Mouse (Mus musculus) embryonic fibroblast, embryonic 13.5 days (primary cell): ENCODE results near the gene Uhrf1. TPM values are rescaled to one million over a fixed set of nuclear protein-coding genes. Genes with fewer than 3 reads are reported as not detected.

Source experiments
- H3K27ac ChIP-seq: 2 replicates; pipeline ENCODE4 v1.5.1; 2012; ENCODE audit warnings: low read length, control low read depth, inconsistent platforms; ENCODE audit not compliant: insufficient read depth
- H3K4me1 ChIP-seq: 2 replicates; pipeline ENCODE4 v1.6.1; 2011; ENCODE audit warnings: low read length; ENCODE audit not compliant: control insufficient read depth, insufficient read depth
- H3K4me3 ChIP-seq: 2 replicates; pipeline ENCODE4 v1.5.1; 2011; ENCODE audit warnings: mild to moderate bottlenecking, control low read depth, low read length; ENCODE audit not compliant: insufficient read depth
- CTCF ChIP-seq: IDR thresholded peaks from 2 replicates; pipeline ENCODE4 v1.5.1; 2011; ENCODE audit warnings: mild to moderate bottlenecking, control low read depth, low read length, moderate library complexity, borderline replicate concordance; ENCODE audit not compliant: insufficient read depth
- POLR2A ChIP-seq: IDR thresholded peaks from 2 replicates; pipeline ENCODE4 v1.6.1; 2011; ENCODE audit warnings: low read depth, mild to moderate bottlenecking, control low read depth, low read length, moderate library complexity
- polyA plus RNA-seq: library from polyadenylated mRNA; stranded (reverse); fragments of >200 nt; gene quantifications from 2 replicates; pipeline ENCODE4 v1.2.4, GENCODE M21; 2011; ENCODE audit warnings: low read depth; ENCODE audit not compliant: missing spikeins, insufficient read length

Uhrf1 gene
- polyA plus RNA-seq, 1 experiment, result 50.2 TPM

DNA sequence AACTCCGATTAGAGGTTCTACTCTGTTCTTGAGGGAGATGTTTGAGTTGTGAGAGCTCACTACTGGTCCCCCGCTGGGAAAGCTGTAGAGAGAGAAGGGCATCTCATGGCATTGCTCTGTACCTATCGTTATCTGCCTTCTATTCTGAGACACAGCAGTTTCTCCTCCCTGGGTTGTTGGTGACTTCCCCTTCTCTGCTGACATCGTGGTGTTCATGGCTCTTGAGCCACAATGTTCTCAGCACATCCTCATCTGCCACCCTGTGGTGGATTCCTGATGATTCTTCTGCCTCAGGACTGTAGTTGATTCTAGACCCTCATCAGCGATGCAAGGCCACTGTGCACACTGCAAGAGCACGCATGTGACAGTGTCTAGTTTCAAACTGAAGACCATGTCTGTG lies 34.7 kb downstream of the Uhrf1 start:
- H3K4me1 ChIP-seq, result 0 out of 2 replicates have a peak, but pooled peaks cover 3% of the 10 kb centered on the region
- no peak for TF ChIP-seq CTCF
- TF ChIP-seq POLR2A, result no peak
- no peak overlapping the region for H3K27ac ChIP-seq
- H3K4me3 ChIP-seq, result no peak overlapping the region

DNA sequence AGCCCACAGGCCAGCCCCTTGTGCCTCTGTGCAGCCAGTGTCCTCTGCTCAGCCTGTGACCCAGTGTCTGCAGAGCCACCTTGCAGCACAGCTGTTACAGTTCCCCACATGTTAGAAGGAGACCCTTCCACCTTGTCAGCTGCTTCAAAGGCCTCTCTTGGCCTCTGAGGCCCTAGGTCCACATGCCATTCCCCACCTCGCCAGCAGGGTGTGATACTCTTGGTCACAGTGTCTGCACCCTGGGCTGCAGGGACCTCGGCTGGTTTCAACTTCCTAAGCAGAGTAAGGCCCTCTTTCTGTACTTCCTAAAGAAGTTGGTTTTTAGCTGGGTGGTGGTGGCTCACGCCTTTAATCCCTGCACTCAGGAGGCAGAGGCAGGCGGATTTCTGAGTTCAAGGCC lies 35.8 kb downstream of the Uhrf1 start:
- no peak overlapping the region for H3K27ac ChIP-seq
- no peak; the same call in 1 of the 2 replicates for TF ChIP-seq CTCF
- TF ChIP-seq POLR2A, result no peak
- 0 out of 2 replicates have a peak, but pooled peaks cover 3% of the 10 kb centered on the region for H3K4me1 ChIP-seq
- H3K4me3 ChIP-seq, result no peak overlapping the region

DNA sequence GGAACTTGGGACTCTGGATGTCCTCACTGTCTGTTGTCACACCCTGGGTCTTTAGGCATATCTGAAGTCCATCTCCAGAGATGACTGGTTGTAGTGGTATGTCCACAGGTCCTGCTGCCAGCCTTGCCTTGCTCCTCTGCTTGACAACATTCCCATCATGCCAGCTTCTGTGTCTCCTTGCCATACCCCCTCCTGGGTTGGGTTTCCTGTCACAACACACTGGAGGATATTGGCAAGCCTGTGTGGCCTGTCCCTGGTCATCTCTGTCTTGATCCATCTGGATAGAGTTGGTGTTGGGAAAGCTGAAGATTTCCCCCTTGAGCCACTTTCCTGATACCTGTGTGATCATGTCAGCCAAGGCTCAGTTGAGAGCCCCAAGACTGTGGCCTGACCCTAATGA lies 37.6 kb downstream of the Uhrf1 start:
- TF ChIP-seq POLR2A (no peak), CTCF (no peak)
- Histone ChIP-seq H3K4me1 (no peaks in the 10 kb centered on the region), H3K4me3 (no peak overlapping the region)

DNA sequence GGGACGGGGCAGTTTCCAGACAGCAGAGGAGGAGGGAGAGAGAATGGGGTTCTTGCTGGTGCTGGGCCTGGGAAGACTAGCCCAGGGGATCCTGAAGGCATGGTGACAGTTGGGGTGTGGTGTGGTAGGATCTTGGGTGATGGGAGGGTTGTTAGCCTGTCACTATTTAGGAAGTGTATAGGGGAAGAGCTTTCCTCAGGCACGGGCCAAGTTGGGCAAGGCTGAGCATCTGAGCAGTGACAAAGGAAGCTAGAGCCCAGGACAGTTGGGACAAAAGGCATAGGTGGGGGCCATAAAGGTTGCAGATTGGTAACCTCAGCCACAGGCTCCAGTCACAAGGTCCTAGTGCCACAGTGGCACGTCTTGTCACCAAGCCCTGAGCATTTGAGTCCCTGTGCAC lies 40.3 kb downstream of the Uhrf1 start:
- no peaks in the 10 kb centered on the region for H3K4me1 ChIP-seq
- H3K27ac ChIP-seq, result no peak overlapping the region
- TF ChIP-seq CTCF, result no peak
- no peak overlapping the region for H3K4me3 ChIP-seq

More for the DNA sequence above, 37.6 kb downstream of the Uhrf1 start:
- H3K27ac ChIP-seq, result no peak overlapping the region

GRCm38 (mm10) chr17:56345364-56345763 lies 42.2 kb downstream of the Uhrf1 start:
- Histone ChIP-seq H3K27ac (no peak overlapping the region), H3K4me3 (no peak overlapping the region), H3K4me1 (no peaks in the 10 kb centered on the region)
- TF ChIP-seq CTCF (no peak), POLR2A (no peak)

DNA sequence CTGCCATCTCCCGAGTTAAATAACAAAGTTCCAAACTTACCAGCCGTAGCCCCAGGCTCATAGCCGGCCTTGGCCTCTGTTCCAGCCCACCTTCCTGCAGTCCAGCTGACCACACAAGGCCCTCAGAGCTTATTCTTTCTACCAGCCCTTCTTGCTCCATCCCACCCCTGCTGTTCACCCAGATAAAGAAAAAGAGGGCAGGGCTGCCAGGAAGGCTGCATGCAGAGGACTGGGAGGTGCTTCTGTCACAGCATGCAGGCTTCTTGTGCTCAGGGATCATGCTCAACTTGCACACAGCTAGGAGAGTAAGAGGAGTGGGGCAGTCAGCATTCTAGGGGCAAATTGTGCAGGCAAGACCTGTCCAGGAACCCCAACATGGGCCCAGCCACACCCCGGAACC lies 45.0 kb downstream of the Uhrf1 start:
- TF ChIP-seq POLR2A (no peak), CTCF (no peak)
- Histone ChIP-seq H3K4me1 (no peaks in the 10 kb centered on the region), H3K4me3 (no peak overlapping the region), H3K27ac (no peak overlapping the region)

DNA sequence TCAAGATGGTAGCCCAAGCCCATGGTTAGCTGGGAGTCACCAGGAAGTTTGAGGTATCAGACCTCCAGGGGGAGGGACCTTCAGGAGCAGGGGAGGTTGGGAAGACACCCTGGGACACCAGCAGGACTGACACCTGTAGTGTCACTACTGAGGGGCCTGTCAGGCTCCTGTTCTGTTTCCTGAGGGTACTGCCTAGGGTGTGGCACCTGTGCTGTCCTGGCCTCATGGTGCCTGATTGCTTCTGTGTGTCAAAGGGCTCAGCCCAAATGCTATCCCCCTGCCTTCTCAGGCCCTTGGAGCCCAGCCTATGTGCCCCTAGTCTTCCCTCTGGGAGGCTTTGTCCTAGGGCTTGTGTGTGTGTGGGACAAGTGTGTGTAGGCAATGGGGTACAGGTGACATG lies 45.5 kb downstream of the Uhrf1 start:
- H3K4me3 ChIP-seq, result no peak overlapping the region
- no peaks in the 10 kb centered on the region for H3K4me1 ChIP-seq
- no peak for TF ChIP-seq CTCF
- TF ChIP-seq POLR2A, result no peak
- no peak overlapping the region for H3K27ac ChIP-seq

DNA sequence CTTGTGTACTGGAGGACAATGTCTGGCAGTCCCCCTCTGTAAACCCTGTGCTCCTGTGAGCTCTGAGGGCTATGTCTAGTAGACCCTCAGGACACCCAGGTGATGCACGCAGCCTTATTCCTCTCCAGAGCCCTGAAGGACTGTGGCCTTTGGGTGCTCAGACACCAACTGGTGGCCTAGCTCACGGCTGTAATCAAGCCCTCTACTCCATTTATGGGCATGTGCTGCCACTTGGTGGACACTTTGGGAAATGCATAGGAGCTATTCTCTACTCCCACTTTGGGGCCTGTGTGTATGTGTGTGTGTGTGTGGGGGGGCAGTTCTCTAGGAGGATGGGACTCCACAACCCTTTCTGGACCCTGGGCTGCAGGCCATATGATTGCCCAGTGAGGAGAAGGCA lies 47.6 kb downstream of the Uhrf1 start:
- Histone ChIP-seq H3K4me3 (no peak overlapping the region), H3K27ac (no peak overlapping the region), H3K4me1 (no peaks in the 10 kb centered on the region)
- TF ChIP-seq CTCF (peak; percentile 53; the same call in 1 of the 2 replicates), POLR2A (no peak)

DNA sequence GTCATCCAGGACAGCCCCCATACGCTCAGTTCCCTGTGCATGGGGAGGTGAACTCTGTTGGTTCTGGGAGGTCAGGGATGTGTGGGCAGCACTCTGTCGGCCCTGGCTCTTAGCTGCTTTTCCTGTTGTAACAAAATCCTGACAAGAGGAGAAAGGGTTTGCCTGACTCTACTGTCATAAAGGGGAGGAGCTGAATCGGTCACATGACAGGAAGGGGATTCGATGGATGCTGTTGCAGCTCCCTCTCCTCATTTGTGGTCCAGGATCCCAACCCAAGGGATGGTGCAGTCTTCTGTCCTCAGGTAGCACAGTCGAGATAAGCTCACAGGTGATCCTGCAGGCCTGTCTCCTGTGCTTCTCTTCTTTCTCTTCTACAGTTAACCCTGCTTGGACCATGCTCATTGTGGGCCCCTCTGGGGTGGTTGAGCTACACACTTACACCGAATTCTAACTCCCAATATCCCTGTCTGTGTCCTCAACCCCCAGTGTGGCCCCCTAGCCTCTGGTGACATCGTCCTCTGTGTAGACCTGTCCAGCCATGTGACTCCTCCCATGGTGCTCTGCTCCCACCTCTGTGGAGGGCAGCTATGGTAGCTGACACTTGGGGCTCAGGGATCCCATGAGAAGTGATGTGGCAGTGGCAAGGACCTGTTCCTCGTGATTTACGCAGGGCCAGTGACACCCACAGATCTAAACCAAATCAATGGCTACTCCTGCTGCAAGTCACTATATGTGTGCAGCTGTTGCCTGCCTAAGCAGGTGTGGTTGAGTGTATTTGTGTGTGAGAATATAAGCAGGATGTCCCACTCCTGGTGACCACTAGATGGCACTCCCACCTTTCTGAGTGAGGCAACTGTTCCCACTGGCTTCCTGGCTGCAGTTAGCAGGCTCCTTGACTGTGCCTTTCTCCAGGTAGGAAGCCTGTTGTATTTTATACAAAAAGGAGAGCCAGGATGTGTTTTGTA lies 54.1 kb downstream of the Uhrf1 start:
- no peaks in the 10 kb centered on the region for H3K4me1 ChIP-seq
- peak; percentile 97 for TF ChIP-seq CTCF
- TF ChIP-seq POLR2A, result no peak
- H3K27ac ChIP-seq, result no peak overlapping the region
- H3K4me3 ChIP-seq, result no peak overlapping the region

DNA sequence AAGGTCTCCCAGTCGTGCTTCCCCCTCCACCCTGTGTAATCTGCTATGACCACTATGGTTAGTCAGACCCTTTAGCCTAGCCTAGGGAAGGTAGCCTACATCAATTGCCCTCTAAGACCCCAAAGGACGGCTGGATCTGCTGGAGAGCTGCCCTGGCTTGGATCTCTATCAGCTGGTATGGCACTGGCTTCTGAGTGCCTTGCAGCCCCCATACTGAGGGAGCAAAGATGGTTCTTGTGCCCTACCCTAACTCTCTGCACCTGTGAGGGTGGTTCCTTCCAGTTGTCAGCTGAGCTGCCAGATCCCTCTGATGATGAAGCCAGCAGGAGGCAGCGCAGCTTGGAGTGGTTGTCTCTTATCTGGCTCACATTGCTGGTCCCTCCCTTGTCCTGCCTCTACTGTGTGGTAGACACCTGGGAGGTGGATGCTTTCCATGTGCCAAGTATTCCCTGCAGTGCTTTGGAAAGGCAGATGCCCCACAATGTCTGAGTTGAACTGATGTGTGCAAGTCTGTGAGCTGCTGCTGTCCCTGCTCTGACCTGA lies 56.1 kb downstream of the Uhrf1 start:
- H3K4me3 ChIP-seq, result no peak overlapping the region
- H3K27ac ChIP-seq, result no peak overlapping the region
- no peaks in the 10 kb centered on the region for H3K4me1 ChIP-seq
- TF ChIP-seq CTCF (no peak), POLR2A (no peak)
